ENCODE assay signal across 7 mouse cellular contexts in the genomic region with DNA sequence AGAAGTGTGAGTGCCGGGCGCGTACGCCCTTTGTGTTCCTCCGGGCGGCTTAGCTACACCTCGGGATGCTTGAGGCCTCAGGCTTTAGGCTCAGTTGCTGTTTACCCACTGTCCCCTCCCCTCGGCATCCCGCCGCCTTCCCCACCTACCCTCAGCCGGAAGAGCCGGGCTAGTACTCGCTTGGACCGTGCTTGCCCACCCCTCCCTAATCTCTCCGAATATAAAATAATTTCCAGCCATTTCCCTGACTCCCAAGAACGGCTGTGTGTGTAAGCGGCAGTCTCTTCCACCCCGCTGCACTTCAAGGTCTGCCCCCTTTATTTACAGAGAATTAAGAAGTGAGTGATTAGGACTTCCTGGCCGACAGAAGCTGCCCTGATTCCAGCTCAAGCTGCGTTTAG. TPM values are rescaled to one million over a fixed set of nuclear protein-coding genes. Genes with fewer than 3 reads are reported as not detected.
DNase-seq lines count a peak whose midpoint lies in the region; ATAC-seq lines count a peak whose summit lies in the region.

No protein-coding gene starts in this region.

- no peaks in the 10 kb centered on the region for H3K9me3 ChIP-seq in liver, embryonic 11.5 days (ENCODE audit: control insufficient read depth, low read length)
- no peaks in the 10 kb centered on the region for H3K9me3 ChIP-seq in neural tube, embryonic 14.5 days (ENCODE audit: control insufficient read depth, low read length)

- H3K4me2 ChIP-seq in liver, embryonic 11.5 days, result peak overlapping the region; percentile 81
- H3K4me2 ChIP-seq in neural tube, embryonic 14.5 days (ENCODE audit: low read depth, low read length), result peak overlapping the region; percentile 85

- under 1% methylated on average over 20 of the region's 20 CpGs for WGBS in liver, embryonic 11.5 days
- WGBS in neural tube, embryonic 14.5 days, result under 1% methylated on average over 20 of the region's 20 CpGs

- peak overlapping the region; percentile 63 for H3K4me3 ChIP-seq in liver, embryonic 11.5 days (ENCODE audit: low read depth, low read length)
- peak overlapping the region; percentile 59 for H3K4me3 ChIP-seq in neural tube, embryonic 14.5 days (ENCODE audit: low read depth, low read length)

- peak; percentile 67 for DNase-seq in Muller cell, postnatal 12 days (ENCODE audit: inconsistent ontology term)
- DNase-seq in embryo, embryonic 11 days, result peak; percentile 70
- DNase-seq in heart, postnatal 36 days, result peak; percentile 46 to 58
- DNase-seq in liver, embryonic 11.5 days (ENCODE audit: low spot score), result peak; percentile 54
- DNase-seq in B cell, adult 2 months, result no peak

- no peaks in the 10 kb centered on the region; the same call in 1 of the 2 replicates for H3K4me1 ChIP-seq in liver, embryonic 11.5 days (replicated peaks; ENCODE audit: control insufficient read depth, insufficient read depth, low read length)
- peaks cover 27% of the 10 kb centered on the region for H3K4me1 ChIP-seq in neural tube, embryonic 14.5 days (ENCODE audit: control insufficient read depth, insufficient read depth, low read length)

- peaks cover 72% of the 10 kb centered on the region for H3K27me3 ChIP-seq in liver, embryonic 11.5 days (replicated peaks; ENCODE audit: control insufficient read depth, insufficient read depth, low read length)
- H3K27me3 ChIP-seq in neural tube, embryonic 14.5 days (ENCODE audit: control insufficient read depth, insufficient read depth, low read length), result no peaks in the 10 kb centered on the region; the same call in 1 of the 2 replicates

- H3K27ac ChIP-seq in liver, embryonic 11.5 days (ENCODE audit: low read depth, low read length), result peak overlapping the region; percentile 62
- H3K27ac ChIP-seq in neural tube, embryonic 14.5 days (ENCODE audit: low read depth, low read length), result peak overlapping the region; percentile 95

- H3K9ac ChIP-seq in liver, embryonic 11.5 days (ENCODE audit: low read depth, low read length), result peak overlapping the region; percentile 79
- peak overlapping the region; percentile 88 for H3K9ac ChIP-seq in neural tube, embryonic 14.5 days (replicated peaks; ENCODE audit: low read depth, low read length)

- no peak for ATAC-seq in liver, embryonic 11.5 days (replicated peaks; ENCODE audit: low FRiP score)
- no peak for ATAC-seq in neural tube, embryonic 14.5 days (ENCODE audit: low read depth)
- ATAC-seq in frontal cortex, adult (ENCODE audit: low TSS enrichment), result no peak

- intact Hi-C loops in heart, postnatal 36 days (cut with DNase I), result loop anchor here (2.0 kb wide), 1 partner anchor 33 kb away; no protein-coding TSS in a partner anchor

- no peaks in the 10 kb centered on the region for H3K36me3 ChIP-seq in liver, embryonic 11.5 days (ENCODE audit: control insufficient read depth, insufficient read depth, low read length)
- no peaks in the 10 kb centered on the region for H3K36me3 ChIP-seq in neural tube, embryonic 14.5 days (ENCODE audit: control insufficient read depth, insufficient read depth, low read length)

RNA-seq across cellular contexts. Expression of a gene that starts 3.4 kb away (rescaled TPM):
- total RNA-seq in heart, postnatal 36 days (2021), result 10 to 100 TPM; 20.8 to 27.4 TPM
- polyA plus RNA-seq in liver, embryonic 11.5 days (2014; fragmentation: Nextera tagmentation; extraction: Ambion mirVana), result 18.0 and 20.0 TPM in 2 replicates
- 102 and 117 TPM in 2 replicates for polyA plus RNA-seq in neural tube, embryonic 14.5 days (2014; fragmentation: Nextera tagmentation; extraction: Ambion mirVana)

Comparison
In these comparisons a context has a peak if more than half of its experiments do, and no peak if none do; other contexts are left out.
1. DNase-seq: peak in Muller cell, postnatal 12 days (single experiment), embryo, embryonic 11 days (single experiment), heart, postnatal 36 days (2 of 2) and liver, embryonic 11.5 days (single experiment); none in B cell, adult 2 months (0 of 2).